Mouse (Mus musculus) telencephalon, adult 2 months (tissue): ENCODE data around the gene Smyd2.

Source experiments
- DNase-seq: peaks from one replicate; pipeline ENCODE4 v3.0.0-alpha.2; 2011; ENCODE audit warnings: low read depth, low spot score

Smyd2 gene

DNA sequence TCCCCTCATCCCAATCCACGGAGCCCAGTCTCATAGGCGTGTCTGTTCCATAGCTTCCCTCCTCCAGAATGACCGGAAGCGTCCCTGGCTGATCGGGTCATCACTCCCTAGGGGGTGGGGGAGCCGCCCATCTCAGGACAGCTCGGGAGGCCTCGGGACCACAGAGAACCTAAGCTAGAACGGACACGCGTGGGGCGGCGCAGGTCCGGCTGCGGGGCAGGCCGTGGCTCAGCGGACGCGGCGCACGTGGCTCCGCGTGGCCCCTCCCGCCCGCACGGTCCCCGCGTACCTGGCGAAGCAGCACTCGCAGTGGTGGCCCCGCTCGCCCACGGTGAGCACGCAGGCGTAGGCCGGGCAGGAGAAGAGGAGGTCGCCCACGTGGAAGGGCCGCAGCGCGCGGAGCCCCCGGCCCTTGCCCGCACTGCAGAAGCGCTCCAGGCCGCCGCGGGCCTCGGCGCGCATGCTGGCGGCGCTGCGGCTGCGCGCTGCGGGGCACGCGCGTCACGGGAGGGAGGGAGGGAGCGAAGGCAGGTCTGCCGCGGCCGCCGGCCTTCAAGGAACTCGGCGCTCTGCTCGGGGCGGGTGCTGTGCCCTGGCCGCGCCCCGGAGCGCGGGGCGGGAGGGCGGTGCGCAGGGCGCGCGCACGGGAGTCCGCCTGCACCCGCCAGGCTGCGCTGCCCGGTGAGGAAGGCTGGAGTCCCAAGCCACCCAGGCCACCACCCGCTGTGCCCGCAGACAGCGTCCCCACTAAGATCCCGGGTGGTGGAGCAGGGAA lies at the start of gene Smyd2:
TSS of gene Smyd2 (minus strand) at position 546 of the 775 bp plus-strand sequence.
- DNase-seq, result peak; percentile 26

DNA sequence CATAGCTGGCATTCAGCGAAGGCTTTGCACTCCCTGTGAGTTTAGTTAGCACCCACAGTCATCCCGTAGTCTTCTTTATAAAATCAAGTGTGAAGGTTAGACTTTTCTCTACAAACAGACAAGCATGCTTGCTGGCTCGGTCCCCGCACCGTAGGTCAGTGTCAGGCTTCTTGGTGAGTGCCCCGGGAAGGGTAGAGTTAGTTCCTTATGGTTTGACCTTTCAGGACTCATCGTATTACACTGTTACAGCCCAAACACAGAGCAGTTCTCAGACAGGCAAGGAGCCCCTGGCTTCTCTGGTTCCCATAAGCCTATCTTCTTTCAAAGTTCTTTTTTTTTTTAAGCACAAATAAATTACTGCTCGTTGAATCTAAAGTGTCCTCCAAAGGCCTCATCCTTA lies 48.2 kb upstream of the Smyd2 start:
- no peak for DNase-seq

DNA sequence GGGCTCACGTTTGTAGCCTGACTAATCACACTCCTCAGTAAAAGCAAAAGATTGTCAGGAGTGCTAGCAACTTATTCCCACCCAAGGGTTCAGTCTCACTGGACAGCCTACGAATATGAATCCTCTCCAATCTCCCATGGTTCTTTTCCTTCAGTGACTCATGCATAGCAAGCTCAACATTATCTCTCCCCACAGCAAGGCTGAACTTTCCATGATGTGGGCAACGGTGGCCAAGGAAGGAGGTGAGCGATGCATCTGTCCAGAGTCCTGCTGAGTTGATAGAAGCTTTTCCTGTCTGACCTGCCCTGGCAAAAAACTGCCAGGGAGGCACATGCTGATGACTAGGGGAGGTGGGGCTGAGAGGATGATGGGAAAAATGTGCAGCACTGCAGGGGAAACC lies 45.9 kb upstream of the Smyd2 start:
- no peak for DNase-seq

DNA sequence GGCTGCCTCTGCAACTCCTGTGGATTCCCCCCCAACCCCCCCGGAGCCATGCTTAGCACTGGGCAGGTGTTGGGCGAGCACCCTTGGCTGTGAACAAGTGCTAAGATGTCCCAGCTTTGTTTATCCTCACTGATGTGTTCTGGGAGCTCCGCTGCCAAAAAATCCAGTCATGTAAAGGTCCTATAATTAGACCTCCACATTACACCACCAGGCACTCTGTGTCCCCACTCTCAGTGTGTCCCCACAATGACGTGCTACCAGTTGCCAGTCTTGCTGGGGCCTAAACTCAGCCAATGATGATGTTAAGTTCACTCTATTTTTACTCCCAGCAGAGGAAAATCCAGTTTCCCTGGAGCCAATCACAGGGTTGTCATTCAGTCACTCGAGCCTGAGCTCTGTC lies 38.3 kb upstream of the Smyd2 start:
- DNase-seq, result peak; percentile 95

DNA sequence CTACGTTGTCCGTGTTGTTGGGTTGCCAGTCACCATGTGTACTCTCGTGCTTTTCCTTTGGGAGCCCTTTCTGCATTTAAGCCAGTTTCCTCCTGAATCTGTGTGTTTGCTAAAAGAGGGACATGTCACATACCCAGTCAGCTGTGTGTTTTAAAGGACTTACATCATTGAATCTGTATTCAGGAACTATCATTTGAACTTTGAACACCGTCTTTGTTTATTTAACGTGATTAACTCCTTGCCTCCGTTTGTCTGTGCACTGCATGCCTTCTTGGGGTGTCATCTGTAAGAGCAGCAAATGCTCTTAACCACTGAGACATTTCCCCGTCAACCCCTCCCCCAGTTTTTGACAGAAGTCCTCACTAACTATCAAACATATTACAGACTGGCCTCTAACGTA lies 37.6 kb upstream of the Smyd2 start:
- DNase-seq, result no peak

DNA sequence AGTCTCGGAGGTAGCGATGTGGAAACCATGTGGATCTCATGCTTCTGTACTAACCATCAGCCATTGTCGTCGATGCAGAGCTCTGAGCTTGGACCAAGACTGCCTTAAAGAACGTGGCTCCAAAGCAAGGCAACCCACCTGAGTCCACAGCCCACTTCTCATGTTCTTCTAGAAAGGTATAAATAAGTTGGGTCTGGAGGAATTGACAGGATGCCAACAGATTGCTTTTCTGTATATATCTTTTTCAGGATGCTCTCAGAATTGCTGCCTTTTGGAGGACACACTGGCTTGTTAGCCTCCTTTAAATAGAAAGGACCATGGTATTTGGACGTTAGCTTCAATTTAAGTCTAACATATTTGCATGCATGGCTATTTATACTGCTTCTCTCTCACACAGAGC lies 29.7 kb upstream of the Smyd2 start:
- DNase-seq, result no peak

DNA sequence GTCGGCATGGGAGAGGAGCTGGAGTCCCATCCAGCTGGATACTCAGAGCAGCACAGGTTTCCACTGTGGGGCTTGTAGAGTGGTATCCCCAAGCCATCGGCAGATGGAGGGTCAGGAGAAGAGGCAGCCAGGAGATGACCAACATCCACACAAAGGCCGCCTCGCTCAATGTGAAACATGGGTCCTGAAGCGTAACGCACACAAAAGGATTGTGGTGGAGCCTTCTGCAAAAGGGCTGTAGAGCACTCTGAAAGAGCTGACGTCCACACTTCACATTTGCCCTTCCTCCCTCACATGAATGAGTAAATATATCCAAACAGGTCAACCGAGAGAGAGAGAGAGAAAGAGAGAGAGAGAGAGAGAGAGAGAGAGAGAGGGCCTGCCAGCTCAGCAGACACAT lies 25.2 kb upstream of the Smyd2 start:
- no peak for DNase-seq

DNA sequence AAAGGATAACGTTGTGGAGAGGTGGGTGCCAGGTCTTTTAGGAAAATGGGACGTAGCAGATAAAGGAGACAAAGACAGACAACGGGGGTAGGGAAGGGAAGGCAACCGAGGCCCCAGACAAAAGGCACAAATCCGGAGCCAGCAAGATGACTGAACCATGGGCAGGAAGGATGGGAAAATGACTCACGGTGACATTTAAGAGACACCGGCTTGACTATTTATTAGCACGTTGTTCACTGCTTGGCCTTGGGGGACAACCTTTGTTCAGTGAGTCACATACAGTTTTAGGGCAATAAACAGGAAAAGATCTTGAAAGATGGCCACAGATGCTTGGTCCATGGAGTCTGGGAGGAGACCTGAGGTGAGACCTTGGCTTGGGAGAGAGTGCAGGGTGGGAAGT lies 24.0 kb upstream of the Smyd2 start:
- no peak for DNase-seq

DNA sequence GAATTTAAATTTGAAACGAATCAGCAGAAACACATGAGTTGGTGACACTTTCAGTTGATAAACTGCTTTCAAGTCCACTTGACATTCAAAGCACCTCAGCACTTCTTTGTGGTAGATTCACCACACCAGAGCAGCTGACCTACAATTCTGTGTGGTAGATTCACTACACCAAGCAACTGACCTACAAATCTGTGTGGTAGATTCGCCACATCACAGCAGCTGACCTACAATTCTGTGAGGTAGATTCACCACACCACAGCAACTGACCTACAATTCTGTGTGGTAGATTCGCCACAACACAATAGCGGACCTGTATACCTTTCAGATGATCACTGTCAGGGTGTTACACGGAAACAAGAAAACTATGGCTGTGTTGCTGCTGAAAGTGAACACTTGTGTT lies 19.6 kb upstream of the Smyd2 start:
- DNase-seq, result no peak

DNA sequence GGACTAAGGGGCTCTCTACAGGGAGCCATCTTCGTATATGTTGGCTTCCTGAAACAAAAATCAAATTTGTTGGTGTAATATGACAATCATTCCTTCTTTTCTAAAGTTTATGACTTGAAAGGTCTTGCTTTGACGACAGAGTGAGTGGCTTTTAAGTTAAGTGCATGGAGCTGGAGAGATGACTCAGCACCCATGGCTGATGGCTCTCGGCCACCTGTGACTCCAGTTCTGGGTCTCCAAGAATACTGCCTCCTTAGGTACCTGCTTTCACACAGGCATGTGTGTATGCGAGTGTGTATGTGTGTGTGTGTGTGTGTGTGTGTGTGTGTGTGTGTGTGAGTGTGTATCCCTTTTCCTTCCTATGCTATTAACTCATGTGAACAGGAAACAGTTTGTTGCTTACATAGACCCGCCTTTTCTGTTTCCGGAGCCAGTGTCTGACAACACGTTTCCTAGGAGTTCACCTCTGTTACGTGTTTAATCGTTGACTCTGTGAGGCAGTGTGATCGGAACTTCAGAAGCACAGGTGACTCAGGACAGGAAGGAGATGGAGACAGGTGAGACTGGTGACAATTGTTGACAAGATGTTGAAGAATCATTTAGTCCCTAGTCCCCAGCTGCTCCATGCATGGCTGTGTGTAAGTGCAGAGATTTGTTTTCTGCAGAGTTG lies 14.4 kb upstream of the Smyd2 start:
- no peak for DNase-seq

DNA sequence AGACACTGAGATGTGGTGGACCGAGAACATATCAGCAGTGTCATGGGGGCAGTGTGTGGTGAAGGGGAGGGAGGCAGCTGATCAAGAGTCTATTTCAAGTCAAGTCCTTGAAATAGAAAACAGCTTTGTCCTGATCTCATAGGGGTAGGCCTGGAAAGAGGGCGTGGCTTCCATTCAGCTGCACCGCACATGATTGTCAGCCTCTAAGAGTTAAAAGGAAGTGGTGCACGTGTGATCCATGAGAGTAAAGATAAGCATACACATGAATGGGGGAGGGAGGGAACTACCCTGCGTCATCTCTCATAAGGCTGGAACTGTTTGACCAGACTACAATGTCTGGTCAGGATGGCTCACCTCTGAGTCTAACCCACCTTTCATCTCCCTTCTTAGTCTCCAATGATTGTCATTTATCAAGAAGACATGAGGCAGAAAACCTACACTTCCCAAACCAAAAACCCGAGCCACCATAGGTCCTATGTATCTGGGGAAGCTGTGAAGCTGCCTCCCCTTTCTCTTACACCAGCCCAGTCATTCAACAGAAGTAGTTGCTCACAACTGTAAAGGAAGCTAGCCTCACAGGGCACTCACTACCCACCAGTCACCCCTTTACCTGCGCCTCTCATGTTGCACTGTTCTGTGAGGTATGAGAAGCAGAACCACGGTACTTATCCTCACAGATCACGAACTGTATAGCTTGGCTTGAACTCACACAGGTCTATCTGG lies 11.5 kb upstream of the Smyd2 start:
- DNase-seq, result no peak

DNA sequence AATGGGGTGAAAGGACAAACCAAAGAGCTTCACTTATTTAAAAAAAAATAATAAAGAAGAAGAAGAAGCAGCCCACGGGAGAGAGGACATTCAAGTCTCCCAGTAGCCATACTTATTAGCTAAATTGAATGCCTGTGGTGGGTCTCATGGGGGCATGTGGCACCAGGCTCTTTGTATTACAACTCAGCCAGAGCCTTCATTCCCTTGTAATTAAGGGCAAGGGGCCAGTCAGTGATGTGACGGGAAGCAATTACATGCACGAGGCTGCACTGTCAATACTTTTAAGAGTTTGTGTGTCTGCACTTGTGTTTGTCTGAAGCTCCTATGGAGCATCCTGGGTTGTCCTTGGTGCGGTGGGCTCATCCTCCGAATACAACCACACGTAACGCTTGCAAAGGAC lies 10.8 kb upstream of the Smyd2 start:
- no peak for DNase-seq

DNA sequence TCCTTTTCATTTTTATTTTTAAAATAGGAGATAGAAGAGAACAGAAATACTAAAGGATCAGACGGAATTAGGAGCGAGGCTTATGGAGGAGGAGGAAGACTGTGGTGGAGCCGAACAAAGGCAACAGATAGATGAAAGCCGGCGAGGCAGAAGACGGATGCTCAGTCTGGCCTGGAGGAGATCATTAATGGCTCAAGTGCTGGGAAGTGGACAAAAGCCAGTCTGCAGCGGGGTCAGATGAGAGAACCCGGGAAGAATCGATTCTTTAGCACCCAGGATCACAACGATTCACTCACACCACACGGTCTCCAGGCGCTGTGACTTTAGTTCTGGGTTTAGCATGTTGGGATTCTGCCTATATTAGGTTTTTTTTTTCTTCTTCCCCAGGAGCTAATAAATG lies 10.0 kb upstream of the Smyd2 start:
- no peak for DNase-seq

DNA sequence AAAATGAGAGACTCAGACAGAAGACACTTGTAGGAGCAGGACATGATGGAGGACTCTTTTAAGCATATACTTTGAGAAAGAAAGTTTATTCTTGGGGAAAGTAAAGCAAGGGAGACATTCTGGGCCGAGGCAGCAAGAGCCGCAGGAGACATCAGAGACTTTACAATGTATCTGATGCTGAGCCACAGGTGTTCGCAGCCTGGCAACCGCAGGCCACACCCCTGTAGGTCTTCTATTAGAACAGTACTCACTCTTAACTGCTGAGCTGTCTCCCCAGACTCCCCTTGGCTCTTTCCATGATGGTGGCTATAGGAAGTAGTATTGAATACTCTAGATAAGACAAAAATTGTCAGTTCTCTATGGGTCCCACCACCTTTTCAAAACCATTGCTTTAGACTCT lies 7.7 kb upstream of the Smyd2 start:
- DNase-seq, result no peak

DNA sequence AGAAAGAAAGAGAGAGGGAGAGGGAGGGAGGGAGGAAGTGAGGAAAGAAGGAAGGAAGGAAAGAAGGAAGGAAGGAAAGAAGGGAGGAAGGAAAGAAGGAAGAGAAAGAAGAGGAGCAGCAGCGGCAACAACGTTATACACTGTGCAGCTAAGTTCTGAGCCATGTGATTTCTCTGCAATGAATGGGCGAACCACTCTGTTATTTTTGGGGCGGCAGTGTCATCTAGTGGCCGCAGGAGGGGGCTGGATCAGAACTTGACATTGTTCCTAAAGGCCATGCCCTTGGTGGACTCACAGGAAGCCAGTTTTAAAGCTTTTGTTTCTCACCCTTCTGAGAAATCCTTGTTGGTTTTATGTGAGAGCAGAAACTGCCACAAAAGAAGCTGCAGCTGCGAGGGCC lies 5.5 kb upstream of the Smyd2 start:
- DNase-seq, result no peak

DNA sequence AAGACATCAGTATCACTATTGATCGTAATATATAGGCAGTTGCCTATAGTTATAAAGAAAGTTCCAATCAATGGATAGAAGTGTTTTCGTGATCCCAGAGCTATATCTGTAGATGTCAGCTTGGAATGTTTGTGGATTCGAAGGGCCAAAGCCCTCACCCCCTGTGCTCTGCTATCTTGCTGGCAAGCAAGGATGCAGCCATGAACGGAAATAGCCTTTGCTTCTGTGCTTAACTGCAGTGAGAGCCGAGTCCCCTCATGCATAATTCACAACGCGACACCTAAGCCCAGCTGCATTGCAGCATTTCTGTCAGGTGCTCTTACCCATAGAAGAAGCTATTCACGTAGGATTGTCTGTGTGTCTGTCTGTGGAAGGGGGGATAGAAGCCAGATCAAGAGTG lies 4.1 kb upstream of the Smyd2 start:
- DNase-seq, result no peak

DNA sequence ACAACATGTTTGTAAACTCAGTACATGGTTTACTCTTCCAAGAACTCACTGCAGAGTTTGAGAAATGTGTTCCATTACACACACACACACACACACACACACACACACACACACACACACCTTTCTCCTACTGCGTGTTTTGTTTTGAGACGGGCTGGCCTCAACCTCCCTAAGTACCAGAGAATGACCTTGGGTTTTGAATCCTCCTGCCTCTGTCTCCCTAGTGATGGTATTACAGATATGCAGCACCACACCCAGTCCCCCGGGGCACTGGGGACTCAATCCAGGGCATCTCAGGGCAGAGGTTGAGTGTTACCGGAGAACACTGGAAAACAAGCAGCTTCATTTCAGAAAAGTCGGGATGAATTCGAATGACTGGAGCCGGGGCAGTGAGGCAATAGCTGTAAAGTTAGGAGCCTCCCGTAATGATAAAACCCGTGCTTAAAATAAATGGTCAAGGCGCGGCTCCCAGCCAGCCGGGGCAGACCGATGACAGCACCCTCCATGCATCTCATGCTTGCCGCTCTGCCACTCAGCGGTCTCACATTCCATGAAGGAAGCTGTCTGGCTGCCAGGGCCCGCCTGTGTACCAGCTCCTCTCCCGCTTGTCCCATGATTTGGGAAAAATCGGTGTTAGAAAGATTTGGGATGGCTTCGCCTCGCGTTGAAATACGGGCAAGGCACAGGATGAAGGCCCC lies 1.9 kb upstream of the Smyd2 start:
- no peak for DNase-seq

DNA sequence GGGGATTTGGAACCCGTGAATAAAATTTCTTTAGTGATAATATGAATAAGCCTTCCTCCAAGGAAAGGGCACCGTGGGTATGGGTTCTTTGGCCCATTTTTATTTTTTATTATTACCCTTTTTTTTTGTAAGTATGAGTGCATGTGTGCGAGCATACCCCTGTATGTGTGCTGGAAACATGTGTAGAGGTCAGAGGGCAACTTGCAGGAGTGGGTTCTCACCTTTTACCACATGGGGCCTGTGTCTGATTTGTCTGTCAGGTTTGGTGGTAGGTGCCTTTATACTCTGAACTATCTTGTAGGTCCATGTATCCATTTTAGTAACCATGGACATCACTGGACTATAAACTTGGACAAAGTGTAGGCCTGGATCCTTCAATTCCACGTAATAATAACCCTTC lies 994 bp upstream of the Smyd2 start:
- no peak for DNase-seq

DNA sequence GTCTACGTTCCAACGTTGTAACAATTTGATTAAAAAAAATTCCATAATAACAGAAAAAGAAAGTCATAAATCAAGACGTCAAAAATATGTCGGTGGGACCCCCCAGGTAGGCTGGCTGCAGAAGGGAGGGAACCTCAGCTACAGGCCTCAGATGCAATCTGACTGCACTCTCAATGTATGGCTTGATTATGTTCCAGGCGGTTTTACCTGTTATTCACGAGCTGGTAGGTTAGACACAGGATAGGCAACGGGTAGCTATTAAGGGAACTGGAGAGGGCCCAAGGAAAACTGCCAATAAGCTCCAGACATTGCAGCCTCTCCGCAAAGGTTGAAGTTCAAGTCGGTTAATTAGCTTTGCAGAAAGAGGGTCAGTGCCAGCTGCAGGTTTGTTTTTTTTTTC lies 558 bp upstream of the Smyd2 start:
- DNase-seq, result no peak

DNA sequence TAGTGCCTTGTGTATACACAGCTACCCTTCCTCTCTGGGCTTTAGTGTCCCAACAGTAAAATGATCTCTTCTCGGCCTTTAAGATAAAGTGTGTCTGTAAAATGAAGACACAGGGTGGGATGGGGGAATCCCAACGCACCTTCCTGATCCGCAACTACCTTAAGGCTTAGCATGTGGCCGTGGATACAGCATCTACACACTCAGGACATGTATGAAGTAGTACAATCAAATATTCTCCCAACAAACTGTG lies 670 bp downstream of the Smyd2 start:
- DNase-seq, result no peak

DNA sequence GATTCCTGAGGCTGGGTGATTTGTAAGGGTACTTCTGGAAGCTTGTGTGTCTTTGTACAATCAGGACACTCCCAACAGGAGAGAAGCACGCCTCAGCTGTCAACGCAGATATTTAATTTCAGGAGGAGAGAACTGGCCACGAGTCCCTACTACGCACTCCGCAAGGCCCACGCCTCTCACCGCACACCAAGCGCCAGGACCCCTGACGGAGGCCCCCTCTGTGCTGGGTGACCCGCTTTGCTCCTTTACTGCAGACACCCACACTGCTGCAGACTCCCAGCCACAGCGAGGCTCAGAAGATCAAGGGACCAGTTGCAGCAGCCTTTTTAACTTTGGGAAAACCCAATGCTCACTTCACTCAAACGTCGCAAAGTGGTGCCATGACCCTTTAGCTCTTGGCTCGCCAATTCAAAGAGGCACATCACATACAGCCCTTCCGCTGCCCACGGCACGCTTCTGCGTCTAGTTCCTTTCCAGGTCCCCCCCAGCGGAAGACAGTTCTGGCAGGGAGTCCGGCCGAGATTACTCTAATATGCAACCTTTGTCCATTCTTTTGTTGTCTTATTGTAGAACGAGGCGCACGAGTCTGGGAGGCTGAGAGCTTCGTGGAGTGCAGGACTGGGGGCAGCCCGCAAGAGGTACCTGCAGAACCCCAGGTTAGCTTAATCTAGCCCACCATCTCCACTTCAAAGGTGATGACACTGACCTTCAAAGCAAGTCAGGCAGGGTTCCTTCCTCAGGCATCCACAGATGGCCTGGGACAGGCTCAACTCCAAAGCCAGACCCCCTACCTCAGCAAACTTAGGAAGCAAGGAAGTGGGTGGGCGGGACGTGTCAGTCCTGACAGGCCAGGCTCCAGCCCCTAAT lies 1.2 kb downstream of the Smyd2 start:
- DNase-seq, result no peak

DNA sequence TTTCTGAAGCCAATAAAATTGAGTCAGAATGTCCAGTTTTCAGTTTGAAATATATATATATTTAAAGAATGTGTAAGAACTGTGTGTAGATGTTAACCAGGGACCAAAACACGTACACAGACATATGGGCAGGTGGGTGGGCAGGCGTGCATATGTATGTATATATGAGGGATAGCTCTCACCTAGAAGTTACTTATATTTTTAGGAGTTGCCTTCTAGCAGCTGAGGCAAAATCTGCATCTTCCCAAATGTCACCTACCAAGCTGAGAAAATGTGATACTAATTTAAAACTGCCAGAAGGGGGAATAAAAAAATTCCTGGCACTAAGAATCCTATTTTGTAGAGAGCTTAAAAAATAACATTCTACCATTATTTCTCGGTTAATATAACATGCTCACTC lies 2.4 kb downstream of the Smyd2 start:
- peak; percentile 83 for DNase-seq
